Mouse (Mus musculus) R1 (cell line): ENCODE data around the gene Rgl2.

ENCODE experiments used
- DNase-seq: peaks from one replicate; pipeline ENCODE4 v3.0.0-alpha.2; 2018; ENCODE audit warnings: low read depth, low spot score

Rgl2 gene

GRCm38 (mm10) chr17:33908331-33909076 is 20.8 kb upstream of the Rgl2 start:
- peak; percentile 75 for DNase-seq

- DNase-seq: peak; percentile 98
Measured at GRCm38 (mm10) chr17:33909077-33909868, 20.1 kb upstream of the Rgl2 start, which contains the start of gene Daxx. TSS of gene Daxx (plus strand) at chr17:33909414.

DNA sequence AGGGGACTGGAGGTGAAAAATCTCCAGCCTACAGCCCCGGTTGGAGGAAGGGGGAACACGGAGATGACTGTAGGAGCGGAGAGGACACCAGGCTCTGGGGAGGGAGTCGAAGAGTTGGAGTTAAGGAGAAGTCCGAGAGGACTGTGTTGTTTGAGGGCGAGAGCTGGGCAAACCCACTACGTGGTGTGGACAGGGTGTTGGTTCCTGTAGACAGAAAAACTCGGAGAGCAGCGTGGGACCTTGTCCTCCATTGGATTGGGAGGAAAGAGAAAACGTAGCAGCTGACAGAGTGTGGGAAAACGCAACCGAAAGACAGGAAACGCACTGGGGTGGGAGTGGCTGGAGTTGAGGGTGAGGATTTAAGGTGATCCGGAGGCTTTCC is 19.5 kb upstream of the Rgl2 start:
- peak; percentile 82 for DNase-seq

DNA sequence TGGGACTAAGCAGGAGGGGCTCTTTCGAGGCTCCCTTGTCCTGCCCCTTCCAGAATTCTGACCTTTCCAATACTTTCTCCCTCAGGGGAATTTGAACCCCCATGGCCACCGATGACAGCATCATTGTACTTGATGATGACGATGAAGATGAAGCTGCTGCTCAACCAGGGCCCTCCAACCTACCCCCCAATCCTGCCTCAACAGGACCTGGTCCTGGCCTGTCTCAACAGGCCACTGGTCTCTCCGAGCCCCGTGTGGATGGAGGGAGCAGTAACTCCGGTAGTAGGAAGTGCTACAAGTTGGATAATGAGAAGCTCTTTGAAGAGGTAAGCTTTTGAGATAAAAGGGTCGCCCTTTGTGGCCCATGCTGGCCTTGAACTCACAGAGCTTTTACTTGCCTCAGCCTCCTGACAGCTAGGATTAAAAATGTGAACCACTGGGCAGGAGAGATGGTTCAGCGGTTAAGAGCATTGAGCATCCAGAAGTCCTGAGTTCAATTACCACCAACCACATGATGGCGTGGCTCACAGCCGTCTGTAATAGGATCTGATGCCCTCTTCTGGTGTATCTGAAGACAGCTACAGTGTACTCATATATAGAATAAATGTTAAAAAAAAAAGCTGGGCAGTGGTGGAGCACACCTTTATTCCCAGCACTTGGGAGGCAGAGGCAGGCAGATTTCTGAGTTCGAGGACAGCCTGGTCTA is 18.8 kb upstream of the Rgl2 start:
- peak; percentile 52 for DNase-seq

DNA sequence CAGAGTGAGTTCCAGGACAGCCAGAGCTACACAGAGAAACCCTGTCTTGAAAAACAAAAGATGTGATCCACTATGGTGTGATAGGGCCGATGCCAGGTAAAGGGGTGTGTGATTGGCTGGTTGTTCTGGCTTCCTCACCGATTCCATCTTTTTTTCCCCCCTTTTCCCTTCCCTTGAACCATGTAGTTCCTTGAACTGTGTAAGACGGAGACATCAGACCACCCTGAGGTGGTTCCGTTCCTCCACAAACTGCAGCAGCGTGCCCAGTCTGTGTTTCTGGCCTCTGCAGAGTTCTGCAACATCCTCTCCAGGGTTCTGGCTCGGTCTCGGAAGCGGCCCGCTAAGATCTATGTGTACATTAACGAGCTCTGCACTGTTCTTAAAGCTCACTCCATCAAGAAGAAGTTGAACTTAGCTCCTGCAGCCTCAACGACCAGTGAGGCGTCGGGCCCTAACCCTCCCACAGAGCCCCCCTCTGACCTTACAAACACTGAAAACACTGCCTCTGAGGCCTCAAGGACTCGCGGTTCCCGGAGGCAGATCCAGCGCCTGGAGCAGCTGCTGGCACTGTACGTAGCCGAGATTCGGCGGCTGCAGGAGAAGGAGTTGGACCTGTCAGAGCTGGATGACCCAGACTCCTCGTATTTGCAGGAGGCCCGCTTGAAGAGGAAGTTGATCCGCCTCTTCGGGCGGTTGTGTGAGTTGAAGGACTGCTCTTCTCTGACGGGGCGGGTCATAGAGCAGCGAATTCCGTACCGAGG is 18.1 kb upstream of the Rgl2 start:
- peak; percentile 40 for DNase-seq

- DNase-seq: peak; percentile 56
Measured at GRCm38 (mm10) chr17:33911813-33912414, 17.4 kb upstream of the Rgl2 start.

- no peak for DNase-seq
Measured at GRCm38 (mm10) chr17:33913264-33913663, 16.1 kb upstream of the Rgl2 start.

DNA sequence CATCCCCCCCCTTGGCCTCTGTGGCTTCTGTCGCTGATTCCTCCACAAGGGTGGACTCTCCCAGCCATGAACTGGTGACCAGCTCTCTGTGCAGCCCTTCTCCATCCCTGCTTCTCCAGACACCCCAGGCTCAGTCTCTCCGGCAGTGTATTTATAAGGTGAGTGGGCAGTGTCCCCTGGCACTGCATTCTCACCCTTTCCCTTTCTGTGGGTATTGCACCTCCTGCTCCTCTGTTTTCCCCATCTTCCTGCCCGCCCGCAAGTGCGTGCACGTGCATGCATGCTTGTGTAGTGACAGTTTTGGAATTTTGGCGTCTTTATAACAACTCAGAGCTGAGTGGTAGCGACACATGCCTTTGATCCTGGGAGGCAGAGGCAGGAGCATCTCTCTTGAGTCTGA is 15.4 kb upstream of the Rgl2 start:
- DNase-seq: no peak

DNA sequence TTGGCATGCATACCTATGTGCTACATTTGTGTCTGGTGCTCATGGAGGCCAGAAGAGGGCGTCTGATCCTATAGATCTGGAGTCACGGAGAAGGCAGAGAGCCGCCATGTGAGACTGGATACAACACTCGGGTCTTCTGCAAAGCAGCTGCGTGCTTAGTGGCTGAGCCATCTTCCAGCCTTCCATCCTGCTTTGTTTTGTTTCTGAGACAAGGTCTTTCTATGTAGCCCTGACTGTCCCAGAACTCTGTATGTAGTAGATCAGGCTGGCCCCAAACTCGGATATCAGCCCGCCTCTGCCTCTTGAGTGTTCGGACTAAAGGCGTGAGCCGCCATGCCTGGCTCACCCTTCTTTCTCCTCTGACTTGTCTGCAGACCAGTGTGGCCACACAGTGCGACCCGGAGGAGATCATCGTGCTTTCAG is 14.4 kb upstream of the Rgl2 start:
- DNase-seq: peak; percentile 88

DNA sequence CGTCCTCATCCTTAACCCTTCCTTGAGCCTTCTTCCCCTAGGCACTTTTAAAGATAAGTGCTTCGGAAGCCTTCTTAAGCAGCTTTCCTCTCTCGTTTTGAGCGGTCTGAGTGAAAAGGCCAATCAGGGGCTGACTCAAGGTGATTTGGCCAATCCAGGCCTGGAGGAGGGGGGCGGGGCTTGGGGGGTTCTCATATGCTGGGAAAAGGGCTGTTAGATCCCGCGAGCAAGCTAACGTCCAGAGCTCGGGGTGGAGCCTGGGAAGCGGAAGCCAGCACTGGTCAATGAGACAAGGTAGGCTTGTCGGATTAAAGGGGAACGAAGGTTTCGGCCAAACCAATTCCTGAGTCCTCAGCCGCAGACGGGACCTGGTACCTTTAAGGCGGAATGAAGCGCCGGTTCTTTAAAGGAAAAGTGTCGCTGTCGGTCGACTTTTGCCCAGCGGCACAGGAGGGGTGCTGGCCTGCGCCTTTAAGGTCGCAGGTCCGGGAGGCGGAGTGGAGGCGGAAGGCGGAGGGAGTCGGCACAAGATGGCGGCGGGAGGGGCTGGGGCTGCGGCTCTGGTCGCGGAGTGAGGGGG is 13.6 kb upstream of the Rgl2 start, which contains the start of the genes Tapbp and Zbtb22:
Gene Tapbp (plus strand): TSS at position 229 of the 580 bp plus-strand sequence.
Gene Zbtb22 (plus strand): TSS at position 234 of the 580 bp plus-strand sequence.
- peak; percentile 100 for DNase-seq

DNA sequence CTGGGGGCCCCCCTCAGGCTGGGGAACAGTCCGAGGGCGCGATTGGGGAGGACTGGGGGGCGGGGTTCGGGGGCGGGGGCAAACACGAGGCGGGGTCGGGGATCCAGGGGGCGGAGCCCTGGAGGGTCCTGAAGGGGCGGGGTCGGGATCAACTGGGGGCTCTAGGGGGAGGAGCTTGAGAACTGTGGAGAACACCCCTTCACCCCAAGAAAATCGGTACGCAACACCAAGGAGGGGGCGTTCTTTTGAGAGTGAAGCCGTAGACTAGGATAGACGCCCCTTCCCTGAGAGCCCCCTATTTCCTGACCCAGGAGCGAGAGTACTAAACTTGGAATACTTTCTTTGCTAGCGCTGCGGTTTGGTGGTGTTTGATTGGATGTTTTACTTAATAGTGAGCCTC is 13.0 kb upstream of the Rgl2 start:
- DNase-seq: peak; percentile 80

- no peak for DNase-seq
Measured at GRCm38 (mm10) chr17:33916847-33917655, 12.3 kb upstream of the Rgl2 start.

DNA sequence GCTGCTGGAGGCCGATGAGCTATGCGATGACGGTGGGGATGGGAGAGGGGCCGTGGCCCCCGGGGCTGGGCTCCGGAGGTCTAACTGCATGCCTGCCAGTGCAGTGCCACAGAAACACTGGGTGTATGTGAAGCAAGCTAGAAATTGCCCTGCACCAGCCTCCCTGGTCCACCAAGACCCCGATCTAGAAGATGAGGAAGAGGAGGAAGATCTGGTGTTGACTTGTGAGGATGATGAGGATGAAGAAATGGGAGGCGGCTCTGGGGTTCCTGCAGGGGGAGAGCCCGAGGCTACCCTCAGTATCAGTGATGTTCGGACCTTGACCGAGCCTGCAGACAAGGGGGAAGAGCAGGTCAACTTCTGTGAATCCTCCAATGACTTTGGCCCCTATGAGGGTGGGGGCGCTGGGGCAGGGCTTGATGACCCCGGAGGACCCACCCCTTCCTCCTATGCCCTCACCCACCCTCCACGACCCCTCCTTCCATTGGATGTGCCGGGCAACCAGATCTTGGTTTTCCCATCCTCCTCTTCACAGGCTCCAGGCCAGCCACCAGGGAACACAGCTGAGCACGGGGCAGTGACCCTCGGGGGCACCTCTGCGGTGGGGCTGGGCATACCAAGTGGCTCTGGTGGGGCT is 11.6 kb upstream of the Rgl2 start:
- no peak for DNase-seq

GRCm38 (mm10) chr17:33918293-33919203 is 10.8 kb upstream of the Rgl2 start:
- peak; percentile 69 for DNase-seq

- DNase-seq: peak; percentile 89
Measured at GRCm38 (mm10) chr17:33919351-33920281, 9.7 kb upstream of the Rgl2 start.

- DNase-seq: peak; percentile 90
Measured at GRCm38 (mm10) chr17:33920282-33921097, 8.9 kb upstream of the Rgl2 start.
